Mouse (Mus musculus) forebrain, embryonic 12.5 days (tissue): Measurements from ENCODE around the gene Chst5. TPM values are rescaled to one million over a fixed set of nuclear protein-coding genes. Genes with fewer than 3 reads are reported as not detected.
A peak's percentile ranks its signal among the peaks of the same experiment; 100 is the strongest.
"Not testable (repeated sequence)": the region's sequence is repeated elsewhere in the genome, so short reads cannot be mapped to it uniquely, and the experiment has no call there.

ENCODE experiments used
- ATAC-seq: fragments of 200-750 bp; cut with Nextera tagmentation; 2 replicates; pipeline ENCODE4 v1.8.0; 2017; ENCODE audit warnings: moderate TSS enrichment; ENCODE audit not compliant: low FRiP score
- H3K27ac ChIP-seq: fragments of 300-500 bp; sonication (generic); 2 replicates; pipeline ENCODE4 v1.5.1; 2016; ENCODE audit warnings: mild to moderate bottlenecking
- H3K27me3 ChIP-seq: fragments of 300-500 bp; sonication (generic); 2 replicates; pipeline ENCODE4 v1.6.1; 2016; ENCODE audit warnings: mild to moderate bottlenecking
- H3K36me3 ChIP-seq: fragments of 300-500 bp; sonication (generic); replicated peaks from 2 replicates; pipeline ENCODE4 v1.6.1; 2016; ENCODE audit warnings: mild to moderate bottlenecking
- H3K4me1 ChIP-seq: fragments of 300-500 bp; sonication (generic); 2 replicates; pipeline ENCODE4 v1.6.1; 2016
- H3K4me2 ChIP-seq: fragments of 300-500 bp; sonication (generic); 2 replicates; pipeline ENCODE4 v1.6.1; 2016; ENCODE audit warnings: mild to moderate bottlenecking, moderate library complexity
- H3K4me3 ChIP-seq: fragments of 300-500 bp; sonication (generic); replicated peaks from 2 replicates; pipeline ENCODE4 v1.5.1; 2016; ENCODE audit warnings: mild to moderate bottlenecking
- H3K9ac ChIP-seq: fragments of 300-500 bp; sonication (generic); 2 replicates; pipeline ENCODE4 v1.6.1; 2016; ENCODE audit warnings: mild to moderate bottlenecking
- H3K9me3 ChIP-seq: fragments of 300-500 bp; sonication (generic); 2 replicates; pipeline ENCODE4 v1.6.1; 2016
- WGBS: fragments of 180-500 bp; shearing (Covaris S2); methylation state at CpG from one replicate; pipeline ENCODE4 v1.1.7; 2016; 5-methylcytosine and 5-hydroxymethylcytosine counted together
- polyA plus RNA-seq: library from polyadenylated mRNA; unstranded; fragments of >200 nt; fragmentation: Nextera tagmentation; extraction: Ambion mirVana; gene quantifications from 2 replicates; pipeline ENCODE4 v1.2.1, GENCODE M21; 2016

The Chst5 gene
- polyA plus RNA-seq, 1 experiment from 2014 or later: 1.5 TPM

- H3K4me1 ChIP-seq: peaks cover 22% of the 10 kb centered on the region
- H3K27ac ChIP-seq: no peak overlapping the region
- H3K36me3 ChIP-seq: peaks cover 25% of the 10 kb centered on the region
- no peaks in the 10 kb centered on the region for H3K27me3 ChIP-seq
- 12% methylated on average over 10 of the region's 10 CpGs for WGBS
- H3K4me3 ChIP-seq: peak overlapping the region; percentile 99
- peak overlapping the region; percentile 75 for H3K4me2 ChIP-seq
- no peaks in the 10 kb centered on the region for H3K9me3 ChIP-seq
- ATAC-seq: peak; percentile 65
- H3K9ac ChIP-seq: peak overlapping the region; percentile 94
Measured at GRCm38 (mm10) chr8:111939516-111940142, 29.4 kb upstream of the Chst5 start.

GRCm38 (mm10) chr8:111938076-111938985, 28.1 kb upstream of the Chst5 start:
- not testable (repeated sequence) for H3K27ac ChIP-seq, H3K4me2 ChIP-seq, ATAC-seq, H3K27me3 ChIP-seq, H3K9ac ChIP-seq, H3K4me3 ChIP-seq, H3K9me3 ChIP-seq
- peaks cover 22% of the 10 kb centered on the region for H3K4me1 ChIP-seq
- peaks cover 12% of the 10 kb centered on the region for H3K36me3 ChIP-seq
- WGBS: 86% methylated on average over 9 of the region's 9 CpGs

- 80% methylated on average over 3 of the region's 3 CpGs for WGBS
Measured at GRCm38 (mm10) chr8:111937184-111937583, 26.9 kb upstream of the Chst5 start.

GRCm38 (mm10) chr8:111934201-111934600, 24.0 kb upstream of the Chst5 start:
- no peak overlapping the region for H3K27ac ChIP-seq
- H3K4me3 ChIP-seq: no peak overlapping the region; the same call in 1 of the 2 replicates
- peak; percentile 27 for ATAC-seq
- peaks cover 16% of the 10 kb centered on the region for H3K4me1 ChIP-seq
- no peaks in the 10 kb centered on the region for H3K9me3 ChIP-seq
- H3K36me3 ChIP-seq: no peaks in the 10 kb centered on the region
- no peaks in the 10 kb centered on the region for H3K27me3 ChIP-seq
- H3K9ac ChIP-seq: no peak overlapping the region
- 81% methylated on average over 2 of the region's 2 CpGs for WGBS
- peak overlapping the region; percentile 91; the same call in 1 of the 2 replicates for H3K4me2 ChIP-seq

More at GRCm38 (mm10) chr8:111937184-111937583, 26.9 kb upstream of the Chst5 start:
- H3K4me1 ChIP-seq: peaks cover 31% of the 10 kb centered on the region
- no peak overlapping the region for H3K27ac ChIP-seq
- no peaks in the 10 kb centered on the region for H3K27me3 ChIP-seq
- H3K9me3 ChIP-seq: no peaks in the 10 kb centered on the region
- H3K4me3 ChIP-seq: no peak overlapping the region
- H3K36me3 ChIP-seq: 0 out of 2 replicates have a peak, but pooled peaks cover 2% of the 10 kb centered on the region
- H3K4me2 ChIP-seq: no peak overlapping the region
- no peak overlapping the region for H3K9ac ChIP-seq
- no peak for ATAC-seq

- H3K36me3 ChIP-seq: no peaks in the 10 kb centered on the region
- peak within 1 kb of the TSS; percentile 77 for H3K4me3 ChIP-seq
- peak; percentile 100 for ATAC-seq
- peak within 1 kb of the TSS; percentile 93 for H3K27ac ChIP-seq
- under 1% methylated on average over 53 of the region's 53 CpGs for WGBS
- peaks cover 16% of the 10 kb centered on the region for H3K4me1 ChIP-seq
- H3K4me2 ChIP-seq: peak within 1 kb of the TSS; percentile 91
- no peaks in the 10 kb centered on the region for H3K9me3 ChIP-seq
- H3K27me3 ChIP-seq: no peaks in the 10 kb centered on the region
- H3K9ac ChIP-seq: peak within 1 kb of the TSS; percentile 80
Measured at GRCm38 (mm10) chr8:111933348-111934076, 23.3 kb upstream of the Chst5 start, which contains the start of gene Tmem231. Tmem231 (minus strand) TSS chr8:111933881.

GRCm38 (mm10) chr8:111932580-111933336, 22.5 kb upstream of the Chst5 start:
- peaks cover 16% of the 10 kb centered on the region for H3K4me1 ChIP-seq
- no peaks in the 10 kb centered on the region for H3K27me3 ChIP-seq
- 29% methylated on average over 19 of the region's 19 CpGs for WGBS
- H3K9ac ChIP-seq: peak overlapping the region; percentile 80
- no peaks in the 10 kb centered on the region for H3K9me3 ChIP-seq
- H3K4me2 ChIP-seq: peak overlapping the region; percentile 91
- ATAC-seq: no peak; the same call in 1 of the 2 replicates
- peak overlapping the region; percentile 93 for H3K27ac ChIP-seq
- peak overlapping the region; percentile 77 for H3K4me3 ChIP-seq
- no peaks in the 10 kb centered on the region for H3K36me3 ChIP-seq

GRCm38 (mm10) chr8:111931721-111932120, 21.5 kb upstream of the Chst5 start:
- Histone ChIP-seq H3K9me3 (no peaks in the 10 kb centered on the region), H3K27me3 (no peaks in the 10 kb centered on the region), H3K27ac (no peak overlapping the region), H3K36me3 (no peaks in the 10 kb centered on the region), H3K4me2 (0 out of 2 replicates have a peak overlapping the region, but pooled peaks have one; percentile 2), H3K4me3 (no peak overlapping the region), H3K9ac (no peak overlapping the region), H3K4me1 (peaks cover 16% of the 10 kb centered on the region)
- WGBS: 84% methylated on average over 16 of the region's 16 CpGs
- ATAC-seq: no peak

GRCm38 (mm10) chr8:111929648-111930344, 19.5 kb upstream of the Chst5 start:
- no peak for ATAC-seq
- H3K27ac ChIP-seq: no peak overlapping the region
- no peaks in the 10 kb centered on the region for H3K36me3 ChIP-seq
- H3K9me3 ChIP-seq: no peaks in the 10 kb centered on the region
- H3K4me3 ChIP-seq: no peak overlapping the region
- H3K27me3 ChIP-seq: no peaks in the 10 kb centered on the region
- 0 out of 2 replicates have a peak overlapping the region, but pooled peaks have one; percentile 12 for H3K9ac ChIP-seq
- 75% methylated on average over 8 of the region's 8 CpGs for WGBS
- peaks cover 16% of the 10 kb centered on the region for H3K4me1 ChIP-seq
- no peak overlapping the region for H3K4me2 ChIP-seq

- ATAC-seq: no peak
- H3K27ac ChIP-seq: no peak overlapping the region
- H3K9ac ChIP-seq: no peak overlapping the region
- H3K4me2 ChIP-seq: no peak overlapping the region
- 84% methylated on average over 7 of the region's 7 CpGs for WGBS
- no peak overlapping the region for H3K4me3 ChIP-seq
- H3K36me3 ChIP-seq: no peaks in the 10 kb centered on the region
- H3K27me3 ChIP-seq: no peaks in the 10 kb centered on the region
- no peaks in the 10 kb centered on the region for H3K9me3 ChIP-seq
- H3K4me1 ChIP-seq: no peaks in the 10 kb centered on the region
Measured at GRCm38 (mm10) chr8:111924976-111925375, 14.7 kb upstream of the Chst5 start.

- no peak overlapping the region for H3K4me2 ChIP-seq
- WGBS: 36% methylated on average over 10 of the region's 10 CpGs
Measured at GRCm38 (mm10) chr8:111923383-111923804, 13.1 kb upstream of the Chst5 start.

GRCm38 (mm10) chr8:111920971-111921370, 10.7 kb upstream of the Chst5 start:
- Histone ChIP-seq H3K4me3 (no peak overlapping the region), H3K4me2 (no peak overlapping the region), H3K27me3 (no peaks in the 10 kb centered on the region), H3K9me3 (no peaks in the 10 kb centered on the region), H3K27ac (no peak overlapping the region), H3K36me3 (peaks cover 13% of the 10 kb centered on the region; the same call in 1 of the 2 replicates), H3K9ac (no peak overlapping the region), H3K4me1 (no peaks in the 10 kb centered on the region)
- 81% methylated on average over 4 of the region's 4 CpGs for WGBS
- no peak for ATAC-seq

More at GRCm38 (mm10) chr8:111923383-111923804, 13.1 kb upstream of the Chst5 start:
- Histone ChIP-seq H3K4me3 (no peak overlapping the region), H3K9ac (no peak overlapping the region), H3K27me3 (no peaks in the 10 kb centered on the region), H3K4me1 (no peaks in the 10 kb centered on the region), H3K36me3 (0 out of 2 replicates have a peak, but pooled peaks cover 2% of the 10 kb centered on the region), H3K27ac (no peak overlapping the region), H3K9me3 (no peaks in the 10 kb centered on the region)
- ATAC-seq: no peak
